Mouse (Mus musculus) adrenal gland, postnatal 25 days (tissue): ENCODE measurements around the gene Olfr1221. TPM values are rescaled to one million over a fixed set of nuclear protein-coding genes. Genes with fewer than 3 reads are reported as not detected.
"Not testable (repeated sequence)": the region's sequence is repeated elsewhere in the genome, so short reads cannot be mapped to it uniquely, and the experiment has no call there.

ENCODE experiments used
- DNase-seq: peaks from one replicate; pipeline ENCODE4 v3.0.0; 2021; ENCODE audit warnings: mixed read lengths
- long read RNA-seq: library from polyadenylated mRNA; stranded (forward); transcript quantifications from one replicate; pipeline ENCODE4 v2.0.0, GENCODE M21; 2021
- total RNA-seq: library from RNA; stranded (reverse); gene quantifications from 2 replicates; pipeline ENCODE4 v1.2.3, GENCODE M21; 2021

The Olfr1221 gene
- total RNA-seq = not detected in 2 replicates
- long read RNA-seq = 0 reads

DNA sequence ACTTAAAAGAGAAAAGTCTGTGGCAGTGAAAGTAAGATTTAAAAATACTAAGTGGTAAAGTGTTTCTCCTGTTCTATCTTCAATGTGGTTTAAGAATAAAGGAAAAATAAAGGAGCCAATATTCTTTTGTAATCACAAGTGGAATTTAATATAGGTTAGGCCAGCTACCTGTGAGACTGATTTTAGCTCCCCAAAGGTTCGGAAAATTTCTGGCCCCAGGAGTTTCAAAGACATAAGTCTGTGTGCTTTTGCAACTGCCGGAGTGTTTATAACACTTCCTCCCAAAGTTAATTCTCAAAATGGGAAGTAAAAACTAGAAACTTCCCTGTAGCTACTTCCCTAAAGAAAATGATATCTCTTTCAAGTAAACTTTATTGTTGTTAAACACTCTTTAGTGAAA is at the start of gene Olfr1221:
Gene Olfr1221, minus strand, starts transcription at position 101 of the 400 bp plus-strand sequence.
- DNase-seq = no peak

GRCm38 (mm10) chr2:89164711-89165110 is 47.6 kb upstream of the Olfr1221 start:
- DNase-seq = not testable (repeated sequence)

- DNase-seq = not testable (repeated sequence)
Observed at GRCm38 (mm10) chr2:89163991-89164390, 46.9 kb upstream of the Olfr1221 start, which contains the start of gene Olfr1224-ps1. TSS of gene Olfr1224-ps1 (minus strand) at chr2:89164091.

DNA sequence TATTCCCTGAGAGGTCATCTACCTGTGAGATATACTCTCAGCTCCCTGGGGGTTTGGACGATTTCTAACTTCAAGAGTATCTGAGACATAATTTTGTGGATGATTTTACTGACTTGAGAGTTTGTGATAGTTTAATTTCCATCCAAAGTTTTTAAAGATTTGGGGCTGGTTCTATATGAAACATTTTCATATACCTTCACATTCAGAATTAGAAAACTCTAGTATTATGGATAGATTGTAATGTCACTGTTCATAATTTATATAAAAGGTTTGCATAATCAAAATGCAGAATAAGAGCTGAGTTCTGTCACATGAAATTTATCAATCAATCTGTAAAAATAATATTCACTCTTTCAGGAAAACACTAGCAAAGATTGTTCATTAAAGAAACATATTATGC is 34.4 kb upstream of the Olfr1221 start, which contains the start of gene Olfr1223:
Gene Olfr1223, minus strand, starts transcription at position 101 of the 400 bp plus-strand sequence.
- no peak for DNase-seq

DNA sequence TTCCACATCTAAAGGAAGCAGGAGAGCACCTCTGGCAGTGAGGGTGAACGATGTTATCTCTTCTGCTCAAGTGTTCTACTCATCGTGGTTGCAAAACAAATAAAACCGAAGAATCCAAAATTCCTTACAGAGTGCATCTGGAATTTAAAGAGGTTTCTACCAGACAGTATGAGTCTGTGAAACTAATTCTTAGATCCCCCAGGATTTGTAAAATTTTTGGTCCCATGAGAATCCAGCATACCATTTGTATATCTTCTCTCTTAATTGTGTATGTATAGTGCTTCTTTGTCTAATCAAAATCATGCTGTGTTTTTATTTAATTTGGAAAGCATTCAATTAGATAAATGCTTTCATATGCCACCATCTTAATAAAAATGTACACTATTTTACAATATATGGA is 15.9 kb upstream of the Olfr1221 start, which contains the start of gene Olfr1222:
Gene Olfr1222, minus strand, starts transcription at position 101 of the 400 bp plus-strand sequence.
- DNase-seq = no peak

DNA sequence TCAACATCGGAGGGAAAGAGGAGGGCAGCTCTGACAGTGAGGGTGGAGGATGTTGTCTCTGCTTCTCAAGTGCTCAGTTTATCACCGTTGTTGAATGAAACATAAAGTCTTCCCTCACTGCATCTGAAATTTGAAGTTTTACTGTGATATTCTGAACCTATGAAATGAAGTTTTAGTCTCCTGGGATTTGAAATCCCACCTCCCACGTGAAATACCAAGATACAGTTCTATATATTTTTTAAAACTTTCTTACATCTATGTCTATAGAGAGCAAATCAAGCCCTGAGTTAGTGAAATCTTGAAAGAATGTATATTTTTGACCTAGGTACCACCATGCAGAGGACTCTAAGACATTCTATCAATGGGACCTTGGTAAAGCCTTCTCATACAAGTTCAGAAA is 10.3 kb downstream of the Olfr1221 start, which contains the start of gene Olfr1220:
Gene Olfr1220, minus strand, starts transcription at position 101 of the 400 bp plus-strand sequence.
- DNase-seq = no peak

GRCm38 (mm10) chr2:89105651-89106050 is 11.4 kb downstream of the Olfr1221 start:
- no peak for DNase-seq

DNA sequence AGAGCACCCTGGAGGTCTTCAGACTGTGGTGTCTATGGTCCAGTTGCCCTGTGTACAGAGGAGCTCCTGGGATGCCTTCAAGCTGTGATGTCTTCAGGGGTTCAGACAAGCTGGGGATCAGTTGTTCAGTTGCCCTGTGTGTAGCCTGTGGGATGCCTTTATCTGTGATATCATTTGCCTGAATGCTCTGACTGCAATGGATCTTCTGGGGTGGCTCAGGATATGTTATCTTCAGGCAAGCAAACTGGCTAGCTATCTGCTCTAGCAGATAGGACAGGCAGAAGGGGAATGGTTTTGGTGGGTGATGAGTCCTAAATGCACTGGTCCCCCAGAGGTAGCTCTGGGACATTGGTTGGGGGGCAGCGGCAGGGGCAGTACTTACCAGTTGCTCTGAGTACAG is 23.2 kb downstream of the Olfr1221 start:
- no peak for DNase-seq

DNA sequence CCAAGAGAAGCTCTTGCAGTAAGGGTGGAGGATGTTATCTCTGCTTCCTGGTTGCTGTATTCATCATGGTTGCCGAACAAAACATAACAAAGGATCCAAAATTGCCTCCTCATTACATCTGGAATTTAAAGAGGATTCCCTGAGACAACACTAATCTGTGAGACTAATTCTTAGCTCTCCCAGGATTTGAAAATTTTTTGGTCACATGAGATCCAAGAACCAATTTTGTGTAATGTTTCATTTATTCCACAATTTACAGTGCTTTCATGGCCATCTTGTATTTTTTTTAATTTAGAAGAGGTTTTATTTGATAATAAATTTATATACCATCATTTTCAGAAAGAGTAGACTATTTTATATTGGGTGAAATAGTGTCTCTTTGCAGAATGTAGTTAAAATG is 33.7 kb downstream of the Olfr1221 start, which contains the start of gene Olfr1219:
Gene Olfr1219, minus strand, starts transcription at position 101 of the 400 bp plus-strand sequence.
- no peak for DNase-seq

DNA sequence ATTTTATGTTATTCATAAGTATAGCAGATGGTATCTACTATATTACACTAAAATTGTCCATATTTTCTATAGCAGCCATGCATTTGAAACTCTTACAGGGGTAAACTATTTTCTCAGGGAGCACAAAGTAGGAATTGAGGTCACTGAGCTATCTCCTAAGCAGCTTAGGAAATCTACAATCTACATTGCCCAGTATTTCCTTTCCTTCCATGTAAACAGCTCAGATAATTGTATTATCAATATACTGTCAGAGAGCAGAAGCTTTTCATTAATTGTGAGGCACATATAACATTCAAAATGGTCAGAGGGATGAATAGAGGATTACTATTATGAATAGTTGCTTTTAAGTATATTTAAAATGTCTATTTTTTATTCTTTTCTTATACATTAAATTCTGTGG is 35.6 kb downstream of the Olfr1221 start:
- DNase-seq = no peak

DNA sequence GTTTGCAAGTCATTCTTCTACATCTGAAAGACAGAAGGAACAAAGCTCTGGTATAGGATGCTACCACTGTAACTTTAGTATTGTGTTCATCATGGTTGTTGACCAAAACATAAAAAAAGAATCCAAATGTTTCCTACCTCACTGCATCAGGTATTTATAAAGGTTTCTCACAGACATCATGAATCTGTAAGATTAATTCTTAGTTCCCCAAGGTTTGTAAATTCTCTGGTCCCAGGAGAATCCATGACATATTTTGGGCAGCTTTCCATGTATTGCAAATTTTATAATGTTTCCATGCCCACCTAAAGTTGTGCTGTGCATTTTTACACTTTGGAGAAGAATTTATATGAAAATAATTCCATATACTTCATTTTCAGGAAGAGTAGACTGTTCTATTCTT is 56.0 kb downstream of the Olfr1221 start, which contains the start of gene Olfr1218:
Gene Olfr1218, minus strand, starts transcription at position 101 of the 400 bp plus-strand sequence.
- DNase-seq = no peak

Other genes with a start within 250 kb of the Olfr1221 start
- not detected in 2 replicates for gene Olfr1208, start 215.0 kb downstream of the Olfr1221 start, total RNA-seq
- gene Olfr1209, start 202.1 kb downstream of the Olfr1221 start, total RNA-seq = not detected in 2 replicates
- not detected in 2 replicates for gene Olfr1211, start 179.2 kb downstream of the Olfr1221 start, total RNA-seq
- gene Olfr1212, start 163.3 kb downstream of the Olfr1221 start, total RNA-seq = not detected in 2 replicates
- not detected in 2 replicates for gene Gm13762, start 137.0 kb downstream of the Olfr1221 start, total RNA-seq
- gene Olfr1214, start 124.6 kb downstream of the Olfr1221 start, total RNA-seq = not detected in 2 replicates
- not detected in 2 replicates for gene Olfr1215, start 110.3 kb downstream of the Olfr1221 start, total RNA-seq
- gene Olfr1216, start 98.9 kb downstream of the Olfr1221 start, total RNA-seq = not detected in 2 replicates
- not detected in 2 replicates for gene Olfr1217, start 85.2 kb downstream of the Olfr1221 start, total RNA-seq
- not detected in 2 replicates for gene Olfr1218, start 56.1 kb downstream of the Olfr1221 start, total RNA-seq
- not detected in 2 replicates for gene Olfr1219, start 33.8 kb downstream of the Olfr1221 start, total RNA-seq
- not detected in 2 replicates for gene Olfr1220, start 10.4 kb downstream of the Olfr1221 start, total RNA-seq
- gene Olfr1222, start 15.8 kb upstream of the Olfr1221 start, total RNA-seq = not detected in 2 replicates
- gene Olfr1223, start 34.3 kb upstream of the Olfr1221 start, total RNA-seq = not detected in 2 replicates
- not detected in 2 replicates for gene Olfr1224-ps1, start 46.8 kb upstream of the Olfr1221 start, total RNA-seq
- gene Olfr1225, start 57.4 kb upstream of the Olfr1221 start, total RNA-seq = not detected in 2 replicates
- not detected in 2 replicates for gene Olfr1226, start 82.8 kb upstream of the Olfr1221 start, total RNA-seq
- gene Olfr1228, start 136.8 kb upstream of the Olfr1221 start, total RNA-seq = not detected in 2 replicates
- not detected in 2 replicates for gene Olfr1229, start 170.7 kb upstream of the Olfr1221 start, total RNA-seq
- not detected in 2 replicates for gene Olfr1230, start 180.0 kb upstream of the Olfr1221 start, total RNA-seq
- not detected in 2 replicates for gene Olfr1231, start 189.8 kb upstream of the Olfr1221 start, total RNA-seq
- not detected in 2 replicates for gene Olfr1232, start 212.4 kb upstream of the Olfr1221 start, total RNA-seq
- gene Olfr1233, start 225.1 kb upstream of the Olfr1221 start, total RNA-seq = not detected in 2 replicates
- not detected in 2 replicates for gene Olfr1234, start 247.6 kb upstream of the Olfr1221 start, total RNA-seq